Mouse (Mus musculus): ENCODE data around the gene Cdnf.

GRCm38 (mm10) chr2:3570606-3571005 is 57.8 kb downstream of the Cdnf start:
- TF ChIP-seq CTCF (IDR thresholded peaks at IDR 0.05; ENCODE audit: low read depth, low read length) (no peak), POLR2A (IDR thresholded peaks at IDR 0.05; ENCODE audit: extremely low read depth, insufficient read depth, low read length) (no peak)
